Mouse (Mus musculus): ENCODE results near the gene Rin1. TPM values are rescaled to one million over a fixed set of nuclear protein-coding genes. Genes with fewer than 3 reads are reported as not detected.
"Not testable (repeated sequence)": the region's sequence is repeated elsewhere in the genome, so short reads cannot be mapped to it uniquely, and the experiment has no call there.

Rin1 gene
- polyA plus RNA-seq (2015; fragmentation: Nextera tagmentation; extraction: Ambion mirVana) = 3.0 and 4.2 TPM in 2 replicates

DNA sequence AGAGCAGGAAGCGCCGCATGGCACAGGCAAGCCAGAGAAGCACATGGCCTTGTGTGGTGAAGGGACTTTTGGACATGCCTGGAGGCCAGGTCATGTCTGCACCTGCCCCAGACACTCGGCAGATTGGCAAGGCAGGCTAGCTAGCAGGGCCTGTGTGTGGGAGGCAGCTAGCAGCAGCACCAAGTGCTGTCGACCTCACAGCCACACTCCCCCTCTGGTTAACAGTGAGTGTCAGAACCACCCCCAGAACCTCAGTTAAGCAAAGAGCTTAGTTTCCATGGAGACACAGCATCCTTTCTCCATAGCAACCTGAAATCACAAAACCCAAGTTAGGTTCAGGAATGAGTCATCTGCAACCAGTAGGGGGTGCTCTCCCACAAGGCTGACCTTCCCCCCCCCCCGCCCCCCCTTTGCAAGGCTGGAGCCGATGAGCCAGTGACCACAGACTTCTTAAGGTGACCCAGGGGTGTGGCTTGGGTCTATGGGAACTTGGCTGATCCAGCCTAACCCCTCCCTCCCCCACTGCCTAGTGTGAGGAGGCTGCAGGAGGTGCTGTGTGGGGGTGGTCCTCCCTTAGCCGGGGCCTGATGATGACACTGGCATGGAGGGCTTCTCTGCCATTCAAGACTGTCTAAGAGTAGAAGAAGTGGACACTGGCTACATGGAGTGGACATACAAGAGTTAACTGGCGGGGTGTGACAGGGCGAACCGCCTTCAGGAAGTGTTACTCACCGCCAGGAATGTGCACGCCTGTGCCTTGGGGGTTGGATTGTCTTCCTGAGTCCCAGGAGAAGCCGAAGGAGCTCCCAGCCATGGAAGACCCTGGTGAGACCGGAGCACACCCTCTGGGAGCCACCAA, at the start of gene Rin1:
Gene Rin1, plus strand, starts transcription at position 435 of the 859 bp plus-strand sequence.
- Histone ChIP-seq H3K9me3 (replicated peaks) (no peaks in the 10 kb centered on the region), H3K4me1 (peaks cover 32% of the 10 kb centered on the region), H3K36me3 (peaks cover 47% of the 10 kb centered on the region), H3K27ac (peak within 1 kb of the TSS; percentile 62), H3K4me2 (peak within 1 kb of the TSS; percentile 54), H3K27me3 (peaks cover 43% of the 10 kb centered on the region), H3K9ac (peak within 1 kb of the TSS; percentile 27), H3K4me3 (replicated peaks) (peak within 1 kb of the TSS; percentile 37)
- WGBS = 13% methylated on average over 14 of the region's 14 CpGs
- ATAC-seq (replicated peaks; ENCODE audit: low FRiP score) = peak; percentile 54

DNA sequence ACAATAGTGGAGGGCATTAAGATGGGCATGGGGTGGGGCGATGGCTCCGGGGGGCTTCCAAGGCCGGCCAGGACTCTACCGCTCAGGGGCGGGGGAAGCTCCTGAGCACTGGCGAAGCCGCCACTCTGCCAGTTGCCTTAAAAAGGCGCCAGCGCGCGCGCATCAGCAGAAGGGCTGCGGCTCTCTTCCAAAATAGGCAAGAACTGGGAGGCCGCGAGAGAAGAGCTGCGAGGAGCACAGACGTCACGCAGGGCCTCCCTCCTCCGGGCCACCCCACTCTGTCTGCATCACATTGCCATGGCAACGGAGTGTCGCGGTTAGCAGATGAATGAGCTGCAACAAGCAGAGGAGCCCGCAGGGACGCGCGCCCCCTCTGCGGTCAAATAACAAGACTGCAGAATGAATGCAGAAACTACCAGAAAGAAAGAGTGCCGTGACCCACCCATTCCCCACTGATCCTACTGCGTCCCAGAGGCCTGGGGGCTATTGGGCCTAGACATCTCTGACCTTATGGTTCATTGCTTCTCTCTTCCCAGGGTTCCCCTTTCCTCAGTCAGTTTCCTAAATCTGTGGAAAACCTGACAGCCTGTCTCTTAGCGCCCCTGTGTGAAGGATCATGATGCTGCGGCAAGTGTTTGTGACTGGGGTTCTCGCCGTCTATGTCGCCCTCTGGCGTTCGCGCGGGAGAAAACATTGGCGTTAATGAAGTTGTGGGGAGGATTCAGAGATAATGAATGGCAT, 48.4 kb upstream of the Rin1 start:
- Histone ChIP-seq H3K27ac (no peak overlapping the region), H3K4me3 (replicated peaks) (peak overlapping the region; percentile 31), H3K9ac (no peak overlapping the region)

DNA sequence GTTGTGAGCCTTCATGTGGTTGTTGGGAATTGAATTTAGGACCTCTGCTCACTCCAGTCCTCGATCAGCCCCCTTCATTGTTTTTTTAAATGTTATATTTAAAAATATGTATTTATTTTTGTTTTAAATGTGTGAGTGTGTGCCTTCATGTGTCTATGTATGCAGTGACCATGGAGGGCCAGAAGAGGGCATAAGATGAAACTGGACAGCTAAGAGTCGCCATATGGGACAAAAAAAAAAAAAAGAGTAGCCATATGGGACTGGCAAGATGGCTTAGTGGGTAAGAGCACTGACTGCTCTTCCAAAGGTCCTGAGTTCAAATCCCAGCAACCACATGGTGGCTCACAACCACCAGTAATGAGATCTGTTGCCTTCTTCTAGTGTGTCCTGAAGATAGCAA, 46.6 kb upstream of the Rin1 start:
- H3K4me1 ChIP-seq, H3K4me2 ChIP-seq: not testable (repeated sequence)

More for the DNA sequence above, 48.4 kb upstream of the Rin1 start:
- no peaks in the 10 kb centered on the region for H3K9me3 ChIP-seq (replicated peaks)
- WGBS = under 1% methylated on average over 39 of the region's 39 CpGs
- ATAC-seq (replicated peaks; ENCODE audit: low FRiP score) = peak; percentile 82
- H3K36me3 ChIP-seq = no peaks in the 10 kb centered on the region
- peaks cover 32% of the 10 kb centered on the region for H3K27me3 ChIP-seq
- H3K4me2 ChIP-seq = peak overlapping the region; percentile 56
- peaks cover 9% of the 10 kb centered on the region for H3K4me1 ChIP-seq

DNA sequence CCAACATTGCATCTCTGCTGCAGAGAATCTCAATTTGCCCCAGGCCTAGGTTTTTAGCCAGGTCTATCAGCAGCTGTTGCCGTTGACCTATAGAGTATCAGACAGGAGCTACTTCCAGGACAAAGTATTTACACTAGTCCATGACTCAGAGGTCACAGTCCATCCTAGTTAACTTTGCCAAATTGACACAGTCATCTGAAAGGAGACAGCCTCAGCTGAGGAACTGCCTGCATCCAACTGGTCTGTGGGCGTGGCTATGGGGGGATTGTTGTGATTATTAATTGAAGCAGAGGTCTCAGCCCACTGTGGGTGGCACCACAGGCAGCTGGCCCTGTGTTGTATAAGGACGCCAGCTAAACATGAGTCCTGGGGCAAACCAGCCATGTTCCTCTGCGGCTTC, 45.4 kb upstream of the Rin1 start:
- peaks cover 9% of the 10 kb centered on the region for H3K4me1 ChIP-seq
- no peak overlapping the region for H3K9ac ChIP-seq
- no peak overlapping the region for H3K4me2 ChIP-seq
- no peak for ATAC-seq (replicated peaks; ENCODE audit: low FRiP score)
- WGBS = 63% methylated on average over 4 of the region's 4 CpGs
- no peaks in the 10 kb centered on the region for H3K9me3 ChIP-seq (replicated peaks)
- no peak overlapping the region for H3K4me3 ChIP-seq (replicated peaks)
- peaks cover 12% of the 10 kb centered on the region for H3K27me3 ChIP-seq
- H3K36me3 ChIP-seq = no peaks in the 10 kb centered on the region
- no peak overlapping the region for H3K27ac ChIP-seq

More for the DNA sequence above, 46.6 kb upstream of the Rin1 start:
- 61% methylated on average over 2 of the region's 2 CpGs for WGBS
- H3K9ac ChIP-seq; H3K27ac ChIP-seq; H3K9me3 ChIP-seq (replicated peaks); H3K4me3 ChIP-seq (replicated peaks); ATAC-seq (replicated peaks; ENCODE audit: low FRiP score); H3K36me3 ChIP-seq: not testable (repeated sequence)
- peaks cover 21% of the 10 kb centered on the region for H3K27me3 ChIP-seq

DNA sequence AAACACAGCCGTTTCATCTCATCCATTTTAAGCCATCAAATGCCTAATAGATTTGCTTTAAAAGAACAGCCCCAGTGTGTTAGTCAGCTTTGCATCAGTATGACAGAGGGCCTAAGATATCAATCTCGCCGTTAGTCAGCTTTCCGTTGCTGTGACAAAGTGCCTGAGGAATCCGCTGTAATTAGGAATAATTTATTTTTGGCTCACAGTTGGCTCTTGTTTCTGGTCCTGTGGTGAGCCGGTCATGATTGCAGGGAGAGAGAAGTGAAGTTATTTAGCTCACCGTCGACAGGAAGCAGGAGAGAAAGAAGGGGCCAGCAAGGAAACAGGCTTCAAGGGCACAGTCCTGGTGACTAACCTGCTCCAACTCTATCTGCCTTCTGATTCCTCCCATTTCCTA, 37.1 kb upstream of the Rin1 start:
- Histone ChIP-seq H3K27me3 (peaks cover 5% of the 10 kb centered on the region; the same call in 1 of the 2 replicates), H3K4me1 (peaks cover 13% of the 10 kb centered on the region), H3K36me3 (no peaks in the 10 kb centered on the region), H3K4me2 (no peak overlapping the region), H3K9me3 (replicated peaks) (no peaks in the 10 kb centered on the region), H3K27ac (no peak overlapping the region), H3K9ac (no peak overlapping the region), H3K4me3 (replicated peaks) (no peak overlapping the region)
- 62% methylated on average over 8 of the region's 8 CpGs for WGBS
- ATAC-seq (replicated peaks; ENCODE audit: low FRiP score) = no peak

DNA sequence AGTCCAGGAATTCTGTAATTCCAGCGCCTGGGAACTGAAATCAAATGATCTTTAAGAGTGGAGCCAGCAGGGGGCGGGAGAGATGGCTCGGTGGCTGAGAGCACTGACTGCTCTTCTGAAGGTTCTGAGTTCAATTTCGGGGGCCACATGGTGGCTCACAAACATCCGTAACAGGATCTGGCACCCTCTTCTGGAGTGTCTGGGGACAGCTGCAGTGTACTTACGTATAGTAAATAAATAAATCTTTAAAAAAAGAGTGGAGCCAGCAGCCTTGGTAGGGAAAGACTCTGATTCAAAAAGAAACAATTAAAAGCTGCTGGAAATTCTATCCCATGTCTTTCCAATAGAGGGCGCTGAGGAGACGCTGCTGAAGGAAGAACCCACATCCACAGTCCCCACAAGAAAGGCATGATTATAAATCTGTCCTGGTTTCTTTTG, 35.3 kb upstream of the Rin1 start:
- no peaks in the 10 kb centered on the region for H3K36me3 ChIP-seq
- no peak overlapping the region for H3K27ac ChIP-seq
- no peak overlapping the region for H3K4me3 ChIP-seq (replicated peaks)
- WGBS = 19% methylated on average over 8 of the region's 8 CpGs
- H3K4me2 ChIP-seq = no peak overlapping the region
- ATAC-seq (replicated peaks; ENCODE audit: low FRiP score) = no peak
- H3K27me3 ChIP-seq = peaks cover 5% of the 10 kb centered on the region; the same call in 1 of the 2 replicates
- H3K9ac ChIP-seq = no peak overlapping the region
- H3K4me1 ChIP-seq = peaks cover 13% of the 10 kb centered on the region
- H3K9me3 ChIP-seq (replicated peaks) = no peaks in the 10 kb centered on the region

DNA sequence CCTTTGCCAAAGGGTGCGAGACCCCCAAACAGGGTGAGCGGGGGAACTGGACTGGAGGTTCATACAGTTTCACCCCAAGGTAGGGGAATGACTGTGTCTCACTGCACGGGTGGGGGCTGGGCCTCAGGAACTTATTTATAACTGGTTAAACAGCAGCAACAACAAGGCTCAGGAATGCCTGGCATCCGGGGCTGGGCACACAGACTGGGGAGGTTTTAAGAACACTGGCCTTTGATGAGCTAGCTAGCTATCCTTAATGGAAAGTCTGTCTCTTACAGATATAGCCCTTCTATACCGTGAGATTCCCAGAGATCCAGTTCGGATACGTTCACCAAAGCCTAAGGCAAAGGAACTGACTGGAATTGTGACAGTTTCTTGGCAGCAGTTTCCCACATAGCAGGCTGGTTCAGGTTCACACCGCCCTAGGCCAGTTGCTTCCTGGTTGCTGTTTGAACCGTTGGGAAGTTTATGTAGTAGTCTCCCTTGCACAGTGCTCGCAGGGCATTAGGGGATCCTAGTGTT, 34.0 kb upstream of the Rin1 start:
- H3K4me2 ChIP-seq = peak overlapping the region; percentile 35
- H3K4me1 ChIP-seq = peaks cover 13% of the 10 kb centered on the region
- 27% methylated on average over 10 of the region's 10 CpGs for WGBS
- peak overlapping the region; percentile 74 for H3K27ac ChIP-seq
- ATAC-seq (replicated peaks; ENCODE audit: low FRiP score) = 0 out of 2 replicates have a peak, but pooled peaks have one; percentile 58
- peaks cover 5% of the 10 kb centered on the region; the same call in 1 of the 2 replicates for H3K27me3 ChIP-seq
- no peak overlapping the region for H3K9ac ChIP-seq
- no peak overlapping the region for H3K4me3 ChIP-seq (replicated peaks)
- no peaks in the 10 kb centered on the region for H3K9me3 ChIP-seq (replicated peaks)
- no peaks in the 10 kb centered on the region for H3K36me3 ChIP-seq

DNA sequence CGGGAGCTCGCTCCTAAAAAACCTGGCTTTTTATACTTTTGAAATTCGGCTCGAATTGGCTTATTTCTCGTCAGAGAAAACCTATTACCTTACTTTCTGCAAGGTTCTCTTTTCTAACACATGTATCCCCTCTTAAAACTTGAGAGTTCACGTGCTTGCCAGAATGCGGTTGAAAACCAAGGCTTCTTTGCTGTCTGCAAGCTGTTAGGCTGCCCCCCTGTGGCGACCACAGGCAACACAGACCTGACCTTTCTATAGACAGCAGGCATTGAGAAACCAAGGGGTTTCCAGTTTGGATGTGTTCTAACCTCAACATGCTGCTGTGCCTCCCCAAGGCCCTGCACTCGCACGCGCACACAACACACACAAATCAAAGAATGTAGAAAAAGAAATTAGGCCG, 33.5 kb upstream of the Rin1 start:
- WGBS = 22% methylated on average over 12 of the region's 12 CpGs
- ATAC-seq (replicated peaks; ENCODE audit: low FRiP score) = no peak
- peak overlapping the region; percentile 74 for H3K27ac ChIP-seq
- peak overlapping the region; percentile 35 for H3K4me2 ChIP-seq
- peaks cover 5% of the 10 kb centered on the region; the same call in 1 of the 2 replicates for H3K27me3 ChIP-seq
- no peak overlapping the region for H3K9ac ChIP-seq
- peaks cover 13% of the 10 kb centered on the region for H3K4me1 ChIP-seq
- no peaks in the 10 kb centered on the region for H3K9me3 ChIP-seq (replicated peaks)
- no peaks in the 10 kb centered on the region for H3K36me3 ChIP-seq
- H3K4me3 ChIP-seq (replicated peaks) = no peak overlapping the region

DNA sequence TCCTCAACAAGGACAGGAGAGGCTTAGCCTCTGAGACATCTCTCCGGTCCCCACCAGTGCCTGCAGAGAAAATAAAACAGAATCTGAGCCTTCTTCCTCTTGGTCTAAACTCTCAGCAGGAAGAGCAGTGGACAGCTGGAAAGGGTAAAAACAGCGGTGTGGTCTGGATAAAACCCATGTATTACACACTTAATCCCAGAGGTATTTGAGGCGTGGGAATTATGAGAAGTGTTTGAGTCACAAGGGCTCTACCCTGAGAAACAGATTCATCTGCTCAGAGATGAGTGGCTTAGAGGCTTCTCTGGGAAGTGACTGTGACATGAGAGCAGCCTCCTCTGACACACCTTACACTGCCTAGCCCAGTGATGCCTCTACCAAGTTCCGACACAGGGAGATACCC, 32.7 kb upstream of the Rin1 start:
- H3K36me3 ChIP-seq = no peaks in the 10 kb centered on the region
- 77% methylated on average over 4 of the region's 4 CpGs for WGBS
- H3K27me3 ChIP-seq = peaks cover 5% of the 10 kb centered on the region; the same call in 1 of the 2 replicates
- no peak overlapping the region for H3K27ac ChIP-seq
- ATAC-seq (replicated peaks; ENCODE audit: low FRiP score) = no peak
- H3K9ac ChIP-seq = no peak overlapping the region
- peaks cover 13% of the 10 kb centered on the region for H3K4me1 ChIP-seq
- no peaks in the 10 kb centered on the region for H3K9me3 ChIP-seq (replicated peaks)
- no peak overlapping the region for H3K4me3 ChIP-seq (replicated peaks)
- no peak overlapping the region for H3K4me2 ChIP-seq

DNA sequence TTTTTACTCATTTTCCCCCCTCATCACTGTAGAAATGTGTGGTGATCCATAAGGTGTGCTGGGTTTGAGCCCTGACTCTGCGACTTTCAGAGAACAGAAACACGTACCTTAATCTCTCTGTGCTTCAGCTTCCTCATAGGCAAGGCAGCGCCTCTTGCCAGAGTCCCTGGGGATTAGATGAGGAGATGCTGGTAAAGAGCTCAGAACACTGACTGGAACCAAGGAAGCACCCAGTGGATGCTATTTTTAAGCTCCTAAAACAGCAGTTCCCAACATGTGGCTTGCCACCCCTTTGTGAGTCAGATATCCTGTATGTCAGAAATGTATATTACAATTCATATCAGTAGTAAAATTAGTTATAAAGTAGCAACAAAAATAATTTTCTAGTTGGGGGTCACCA, 32.1 kb upstream of the Rin1 start:
- WGBS = 87% methylated on average over 3 of the region's 3 CpGs
- no peak for ATAC-seq (replicated peaks; ENCODE audit: low FRiP score)
- peaks cover 15% of the 10 kb centered on the region for H3K4me1 ChIP-seq
- H3K36me3 ChIP-seq = no peaks in the 10 kb centered on the region
- no peaks in the 10 kb centered on the region for H3K9me3 ChIP-seq (replicated peaks)
- H3K27me3 ChIP-seq = peaks cover 1% of the 10 kb centered on the region; the same call in 1 of the 2 replicates
- H3K27ac ChIP-seq = no peak overlapping the region
- no peak overlapping the region for H3K4me2 ChIP-seq
- no peak overlapping the region for H3K9ac ChIP-seq
- H3K4me3 ChIP-seq (replicated peaks) = no peak overlapping the region

DNA sequence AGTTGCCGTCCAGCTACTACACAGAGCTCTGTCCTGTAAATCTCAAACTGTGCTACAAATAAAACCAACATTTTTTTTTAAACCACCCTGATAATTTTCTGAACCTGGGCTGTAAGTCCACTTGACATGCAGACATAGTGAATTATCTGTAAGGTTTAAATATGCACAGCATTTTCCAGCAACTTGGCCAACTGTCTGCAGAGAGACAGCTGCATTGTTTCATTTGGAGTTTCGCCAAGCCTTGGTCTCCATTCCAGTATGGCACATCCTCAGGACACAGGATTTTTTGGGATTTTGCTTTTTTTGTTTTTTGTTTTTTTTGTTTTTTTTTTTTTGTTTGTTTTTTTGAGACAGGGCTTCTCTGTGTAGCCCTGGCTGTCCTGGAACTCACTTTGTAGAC, 28.9 kb upstream of the Rin1 start:
- Histone ChIP-seq H3K4me1 (peaks cover 17% of the 10 kb centered on the region), H3K4me3 (replicated peaks) (no peak overlapping the region)
- 79% methylated on average over 2 of the region's 2 CpGs for WGBS

More for the DNA sequence above, 28.9 kb upstream of the Rin1 start:
- Histone ChIP-seq H3K4me2 (no peak overlapping the region), H3K27ac (no peak overlapping the region), H3K9ac (no peak overlapping the region), H3K36me3 (no peaks in the 10 kb centered on the region; the same call in 1 of the 2 replicates), H3K9me3 (replicated peaks) (no peaks in the 10 kb centered on the region), H3K27me3 (no peaks in the 10 kb centered on the region)
- ATAC-seq (replicated peaks; ENCODE audit: low FRiP score) = no peak

All from kidney, embryonic 15.5 days (tissue).